Mouse (Mus musculus): ENCODE data around the gene Aff3.

Gene Aff3

DNA sequence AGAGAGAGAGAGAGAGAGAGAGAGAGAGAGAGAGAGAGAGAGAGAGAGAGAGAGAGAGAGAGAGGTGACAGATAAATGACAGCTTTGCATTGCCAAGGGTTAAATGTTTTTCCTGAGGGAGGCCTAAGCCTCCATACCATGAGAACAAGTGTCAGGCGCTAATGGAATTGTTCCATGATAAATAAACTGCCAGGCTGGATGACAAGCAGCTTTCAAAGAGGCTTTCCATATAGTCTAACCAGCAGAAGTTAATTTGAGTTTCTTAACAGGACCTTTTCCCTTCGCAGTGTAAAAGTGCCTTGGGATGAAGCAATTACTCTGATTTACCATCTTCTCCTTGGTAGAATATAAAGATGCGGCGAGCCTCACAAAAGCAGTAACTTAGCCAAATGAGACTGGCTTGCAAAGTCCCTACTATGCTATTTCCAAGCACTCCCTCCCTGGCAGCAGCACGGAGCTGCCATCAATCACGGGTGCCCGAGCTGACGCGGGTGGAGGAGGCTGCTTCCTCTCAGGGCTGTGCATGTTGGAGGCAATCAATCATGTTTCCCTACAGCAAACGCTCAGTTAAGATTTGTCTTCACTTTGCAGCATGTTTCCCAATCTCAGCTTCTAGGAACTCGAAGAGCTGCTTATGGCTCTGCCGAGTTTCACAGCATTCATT, 119.3 kb downstream of the Aff3 start:
- CTCF ChIA-PET = interaction anchor here (0.6 to 0.7 kb wide), 3 partner anchors 9 to 317 kb away, joined by 3 to 7 read pairs (median 6); no protein-coding TSS in a partner anchor

DNA sequence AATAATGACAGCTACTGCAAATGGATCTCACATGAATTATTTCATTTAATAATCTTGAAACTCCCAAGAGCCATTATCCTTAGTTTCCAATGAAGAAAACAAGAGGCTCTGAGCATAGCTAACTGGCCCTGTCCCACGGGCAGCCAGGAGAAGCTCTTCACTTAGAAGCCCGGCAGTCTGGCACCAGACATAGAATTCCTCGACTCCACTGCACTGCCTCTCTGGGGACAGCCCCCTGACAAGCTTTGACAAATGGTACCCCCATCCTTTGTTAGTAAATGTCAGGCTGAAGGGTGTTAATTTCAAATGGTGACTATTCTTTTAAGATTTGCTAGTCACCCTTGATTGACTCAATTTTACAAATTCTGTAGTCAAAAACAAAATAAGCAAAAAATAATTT, 120.3 kb downstream of the Aff3 start:
- CTCF ChIA-PET = no interaction called here

DNA sequence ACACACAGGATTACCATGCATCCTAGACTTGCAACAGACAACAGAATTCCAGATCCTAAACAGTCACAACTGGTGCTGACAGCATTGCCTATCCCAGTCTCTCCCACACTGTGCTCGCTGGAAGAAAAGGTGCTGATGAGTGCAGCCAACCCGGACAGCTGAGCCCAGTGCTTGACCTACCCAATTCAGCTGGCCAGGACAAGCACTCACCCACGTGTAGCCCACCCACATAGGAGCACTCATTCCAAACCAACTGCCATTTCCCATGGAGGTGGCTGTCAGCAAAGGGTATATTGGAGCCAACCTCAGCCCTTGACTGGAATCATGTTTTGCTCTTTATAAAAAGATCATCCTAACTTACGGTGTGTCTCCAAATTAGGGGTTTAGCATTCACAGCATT, 123.2 kb downstream of the Aff3 start:
- CTCF ChIA-PET = no interaction called here

DNA sequence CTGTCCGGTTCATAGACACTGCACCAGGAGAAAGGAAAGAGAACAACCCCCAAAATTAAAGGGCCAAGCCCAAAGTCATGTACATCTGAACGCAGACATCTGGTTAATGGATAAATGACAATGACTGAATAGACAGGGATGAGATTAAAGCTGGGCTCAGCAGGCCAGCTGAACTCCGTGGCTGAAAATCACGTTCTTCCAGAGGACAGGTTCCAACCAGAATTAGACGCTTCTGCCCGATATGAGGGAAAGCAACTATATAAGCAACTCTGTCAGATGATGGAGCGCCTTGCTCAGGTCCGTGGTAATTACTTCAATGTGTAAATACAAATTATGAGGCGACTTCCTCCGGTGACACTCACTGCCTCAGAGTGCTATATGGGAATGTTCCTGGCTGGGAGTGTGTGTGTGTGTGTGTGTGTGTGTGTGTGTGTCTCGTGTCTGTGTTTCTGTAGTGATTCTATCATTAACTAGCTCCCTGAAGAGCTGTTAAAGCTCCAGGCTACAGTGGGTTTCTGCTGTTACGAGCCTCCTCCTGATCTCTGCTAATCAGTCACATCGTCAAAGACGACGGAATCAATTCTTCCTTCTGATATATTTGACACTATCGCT, 127.7 kb downstream of the Aff3 start:
- CTCF ChIA-PET = no interaction called here

DNA sequence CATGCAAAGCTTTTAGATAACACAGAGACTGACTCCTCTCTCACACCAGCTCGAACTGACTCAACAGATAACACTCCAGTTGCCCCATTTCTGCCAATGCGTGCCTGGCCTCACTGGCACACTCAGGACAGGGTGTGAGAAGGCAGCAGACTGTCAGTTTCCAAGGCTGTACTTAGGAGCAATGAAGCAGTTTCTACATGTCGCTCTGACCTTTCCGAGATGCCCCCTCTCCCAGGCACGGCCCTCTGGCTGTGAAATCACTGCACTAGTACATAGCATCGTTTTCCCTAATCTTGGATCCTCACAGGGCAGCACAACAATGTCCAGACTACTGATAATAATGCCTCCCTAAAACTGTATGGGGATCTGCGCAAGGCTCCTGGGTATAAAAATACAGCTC, 132.2 kb downstream of the Aff3 start:
- CTCF ChIA-PET = no interaction called here

DNA sequence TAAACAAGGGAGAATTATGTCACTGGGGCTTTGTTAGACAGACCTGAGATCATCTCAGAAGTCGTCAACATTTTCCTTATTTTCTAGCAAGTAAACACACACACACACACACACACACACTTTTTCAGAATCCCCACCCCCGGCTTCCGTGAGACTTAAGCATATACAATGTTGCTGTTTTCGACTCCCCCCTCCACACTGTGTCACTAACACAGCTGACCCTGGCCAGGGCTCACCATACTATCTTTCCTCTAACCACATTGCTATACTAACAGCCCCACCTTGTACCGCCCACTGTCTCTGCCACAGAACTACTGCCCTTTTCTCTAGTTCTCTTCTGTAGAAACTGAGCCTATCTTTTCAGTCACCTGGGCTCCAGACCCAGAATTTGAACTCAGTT, 136.1 kb downstream of the Aff3 start:
- CTCF ChIA-PET = no interaction called here

DNA sequence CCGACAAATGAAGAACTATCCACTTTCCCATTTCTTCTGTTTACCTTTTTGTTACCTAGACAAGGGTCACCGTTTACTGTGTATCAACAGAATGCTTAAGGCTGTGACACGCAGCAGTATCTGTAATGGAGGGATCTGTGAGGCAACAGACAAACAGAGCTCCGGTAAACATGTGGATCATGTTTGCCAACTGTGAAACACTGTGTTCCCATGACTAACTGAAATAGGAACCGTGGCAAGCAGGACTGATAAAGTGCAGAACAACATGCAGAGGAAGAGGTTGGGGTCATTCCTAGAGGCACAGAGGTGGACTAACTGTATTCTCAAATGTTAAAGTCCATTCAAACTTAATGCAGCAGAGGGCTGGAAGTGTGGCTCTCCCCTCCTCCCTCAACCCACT, 138.2 kb downstream of the Aff3 start:
- CTCF ChIA-PET = no interaction called here

DNA sequence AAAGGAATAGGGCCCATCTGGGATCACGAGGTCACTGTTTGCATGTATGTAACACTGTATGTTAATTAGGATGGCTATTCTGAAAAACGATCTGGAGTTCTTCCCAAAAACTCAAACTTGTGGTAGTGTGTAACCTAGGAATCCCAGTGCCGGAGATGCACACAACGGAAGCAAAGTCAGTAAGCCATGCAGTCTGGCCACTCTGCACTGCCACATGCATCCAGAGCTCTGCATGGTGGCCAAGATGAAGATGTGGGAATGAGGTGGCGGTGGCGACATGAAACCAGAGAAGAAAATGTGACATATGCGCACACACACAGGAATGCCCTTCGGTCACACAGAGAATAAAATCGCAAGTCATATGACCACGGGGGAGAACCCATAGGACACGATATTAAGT, 143.1 kb downstream of the Aff3 start:
- CTCF ChIA-PET = no interaction called here

DNA sequence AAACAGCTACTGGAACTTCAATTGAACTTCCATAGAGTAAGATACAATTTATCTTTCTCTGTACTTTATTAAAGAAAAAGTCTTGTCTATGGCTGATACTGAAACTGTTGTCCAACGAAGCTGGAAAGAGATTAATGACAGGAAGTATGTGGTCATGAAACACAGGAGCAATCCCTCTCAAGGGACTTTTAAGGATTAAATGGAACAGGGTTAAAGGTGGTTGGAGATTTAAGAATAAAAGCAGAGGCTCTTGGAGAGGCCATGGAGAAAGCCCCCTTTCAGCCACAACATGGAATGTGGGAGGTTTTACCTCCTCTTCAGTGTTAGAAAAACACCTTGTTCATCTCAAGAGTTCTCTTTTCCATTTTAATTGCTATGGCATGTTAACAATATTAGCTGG, 148.5 kb downstream of the Aff3 start:
- CTCF ChIA-PET = interaction anchor here (0.6 kb wide), 1 partner anchor 812 kb away, joined by 12 read pairs; no protein-coding TSS in a partner anchor

DNA sequence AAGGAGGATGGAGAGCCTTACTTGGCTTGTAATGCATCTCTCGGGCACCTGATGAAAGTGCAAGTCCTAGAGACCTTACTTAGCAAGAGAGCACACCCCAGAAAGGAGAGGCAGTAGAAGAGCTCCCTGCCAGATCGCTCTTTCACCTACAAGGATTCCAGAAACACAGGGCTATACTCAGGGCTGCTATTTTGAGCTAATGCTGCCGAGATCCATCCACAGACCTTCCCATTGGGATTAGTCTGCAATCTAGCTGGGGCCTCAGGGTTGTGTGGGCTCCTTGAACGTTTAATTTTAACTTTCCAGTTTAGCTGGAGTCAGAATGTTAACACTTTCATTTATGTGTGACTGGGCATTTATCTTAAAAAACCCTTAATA, 150.1 kb downstream of the Aff3 start:
- CTCF ChIA-PET = no interaction called here

DNA sequence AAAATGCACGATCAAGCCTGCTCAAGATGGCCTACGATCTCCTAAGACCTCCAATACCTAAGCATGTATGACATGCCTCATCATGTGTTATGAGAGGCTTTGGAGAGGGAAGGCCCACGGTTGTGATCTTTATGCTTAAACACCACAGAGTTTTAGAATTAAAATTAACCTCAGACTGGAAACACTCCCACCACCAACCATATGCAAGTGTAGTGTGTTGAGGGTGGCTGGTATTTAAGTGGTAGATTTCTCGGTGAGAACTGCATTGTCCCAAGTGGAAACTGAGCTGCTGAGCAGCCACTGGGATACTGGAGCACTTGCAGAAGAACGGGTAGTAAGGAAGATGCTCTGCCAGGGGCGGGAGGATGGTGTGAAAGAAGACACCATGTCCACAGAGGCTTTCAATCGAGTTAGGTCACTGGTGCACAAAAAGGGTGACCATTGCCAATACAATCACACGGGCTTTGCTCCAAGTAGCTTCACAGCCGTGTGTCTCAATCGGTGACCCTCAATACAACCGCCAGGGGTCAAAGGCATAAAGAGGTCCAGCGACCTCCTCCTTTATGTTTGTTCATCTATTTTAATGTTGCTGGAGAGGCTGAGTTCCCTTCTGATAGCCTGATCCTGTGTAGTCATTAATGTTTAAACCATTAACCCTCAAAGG, 150.7 kb downstream of the Aff3 start:
- CTCF ChIA-PET = no interaction called here

DNA sequence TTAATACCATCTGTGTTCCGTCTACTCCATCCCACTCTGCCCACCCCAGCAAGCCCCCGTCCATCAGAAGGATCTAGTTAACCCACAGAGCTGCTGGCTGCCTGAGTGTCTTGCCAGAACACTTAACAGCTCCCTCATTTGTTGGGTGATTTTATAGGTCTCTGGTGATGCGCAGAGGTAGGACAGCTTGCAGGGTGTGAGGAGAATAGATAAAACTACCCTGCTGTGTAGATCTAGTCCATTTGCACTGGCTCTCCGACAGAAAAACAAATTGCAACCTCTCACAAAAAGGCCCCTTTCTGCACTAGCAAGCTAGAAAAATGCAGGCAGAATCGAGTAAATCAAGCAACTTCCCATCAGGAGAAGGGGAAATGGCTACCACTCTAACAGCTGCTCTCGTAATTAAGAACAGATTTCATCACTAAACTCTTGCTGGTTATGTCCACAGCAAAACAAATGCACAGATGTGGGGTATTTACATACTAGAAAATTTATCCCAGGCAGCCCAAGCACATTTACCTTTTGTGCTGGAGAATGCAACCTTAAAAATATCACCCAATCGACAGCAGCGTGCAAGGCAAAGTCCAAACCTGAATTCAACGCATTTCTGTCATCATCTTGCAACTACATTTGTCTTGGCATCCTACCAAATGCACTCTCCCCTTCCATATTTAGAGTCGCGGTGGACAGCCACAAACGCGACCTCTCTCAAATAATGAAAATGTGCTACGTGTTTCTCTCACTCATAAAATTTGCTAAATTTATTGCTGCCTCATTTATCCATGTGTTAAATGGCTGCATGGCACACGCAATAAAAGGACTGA, 152.3 kb downstream of the Aff3 start:
- CTCF ChIA-PET = no interaction called here

DNA sequence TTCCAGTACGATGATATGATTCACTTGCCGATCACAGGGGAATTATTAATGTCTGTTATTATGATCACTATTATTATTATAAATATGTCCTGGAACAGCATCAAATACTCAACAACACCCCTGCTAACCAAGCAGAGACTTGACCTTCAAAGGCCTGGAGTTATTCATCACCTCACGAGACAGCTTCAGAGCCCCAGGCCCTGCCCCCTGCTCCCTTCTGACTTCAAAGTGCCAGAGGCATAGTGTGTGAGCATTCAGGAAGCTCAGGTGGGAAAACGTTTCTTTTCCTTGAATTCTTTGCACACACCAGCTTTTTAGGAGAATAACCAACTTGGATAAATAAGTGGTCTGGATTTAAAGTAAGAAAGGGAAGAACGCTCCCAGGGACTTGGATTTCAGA, 153.7 kb downstream of the Aff3 start:
- CTCF ChIA-PET = no interaction called here

DNA sequence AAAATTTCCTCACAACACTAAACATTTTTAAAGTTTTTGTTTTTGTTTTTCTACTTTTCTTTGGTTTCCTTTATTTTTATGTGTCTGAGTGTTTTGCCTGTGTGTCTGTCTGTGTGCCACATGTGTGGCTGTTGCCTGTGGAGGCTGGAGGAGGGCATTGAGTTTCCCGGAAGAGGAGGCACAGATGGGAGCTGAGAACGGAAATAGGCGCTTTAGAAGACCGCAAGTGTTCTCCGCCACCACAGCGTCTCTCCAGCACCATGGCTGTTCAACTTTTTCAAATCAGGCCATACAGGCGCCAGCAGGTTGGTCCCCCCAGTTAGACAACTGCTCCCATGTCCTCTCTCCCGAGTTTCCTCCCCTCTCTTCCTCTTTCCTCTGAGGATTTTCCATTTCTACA, 155.5 kb downstream of the Aff3 start:
- CTCF ChIA-PET = interaction anchor here (0.7 kb wide), 1 partner anchor 33 kb away, joined by 4 read pairs; no protein-coding TSS in a partner anchor

DNA sequence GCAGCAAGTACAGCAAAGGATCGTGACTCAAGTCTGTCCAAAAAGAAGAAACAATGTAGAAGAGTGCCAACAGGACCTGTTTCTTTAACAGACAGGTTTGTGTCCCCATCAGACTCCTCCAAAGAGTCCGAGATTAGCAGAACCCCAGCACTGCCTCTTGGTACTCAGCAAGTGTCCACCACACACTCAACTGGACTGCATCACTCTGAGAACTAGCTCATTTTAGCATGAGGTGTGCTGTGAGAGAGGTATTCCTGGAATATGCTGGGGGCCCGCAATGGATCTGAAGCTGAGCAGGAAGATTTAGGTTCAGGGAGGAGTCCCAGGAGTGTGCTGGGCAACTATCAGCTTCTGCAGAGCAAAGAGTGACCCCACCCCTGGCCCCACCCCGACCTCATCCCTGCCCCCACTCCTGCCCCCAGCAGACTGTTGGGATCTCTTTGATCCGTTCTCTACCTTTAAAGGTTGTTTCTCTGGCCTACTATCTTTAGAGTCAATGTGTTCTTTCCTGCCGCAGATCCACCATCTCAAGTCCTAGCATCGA, 157.0 kb downstream of the Aff3 start:
- CTCF ChIA-PET = interaction anchor here (0.6 to 0.8 kb wide), 2 partner anchors 30 to 89 kb away, joined by 3 read pairs; no protein-coding TSS in a partner anchor

DNA sequence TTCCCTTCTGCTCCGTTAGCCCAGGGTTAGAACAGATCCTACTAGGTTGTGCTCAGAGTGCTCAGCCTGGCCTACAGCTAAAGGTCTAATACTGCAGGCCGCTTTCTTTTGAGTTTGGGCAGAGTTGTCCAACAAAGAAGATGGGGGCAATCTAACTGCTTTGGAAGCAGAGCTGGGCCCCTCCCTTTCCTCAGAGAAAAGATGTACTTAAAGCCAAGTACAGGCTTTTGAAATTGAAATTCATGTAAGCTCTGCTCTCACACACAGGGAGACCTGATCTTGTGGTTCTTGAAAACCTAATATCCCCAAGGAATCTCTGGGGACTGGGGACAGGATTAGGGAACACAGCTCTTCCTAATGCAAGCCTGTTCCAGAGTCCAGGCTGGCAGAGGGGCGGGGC, 158.4 kb downstream of the Aff3 start:
- CTCF ChIA-PET = no interaction called here

DNA sequence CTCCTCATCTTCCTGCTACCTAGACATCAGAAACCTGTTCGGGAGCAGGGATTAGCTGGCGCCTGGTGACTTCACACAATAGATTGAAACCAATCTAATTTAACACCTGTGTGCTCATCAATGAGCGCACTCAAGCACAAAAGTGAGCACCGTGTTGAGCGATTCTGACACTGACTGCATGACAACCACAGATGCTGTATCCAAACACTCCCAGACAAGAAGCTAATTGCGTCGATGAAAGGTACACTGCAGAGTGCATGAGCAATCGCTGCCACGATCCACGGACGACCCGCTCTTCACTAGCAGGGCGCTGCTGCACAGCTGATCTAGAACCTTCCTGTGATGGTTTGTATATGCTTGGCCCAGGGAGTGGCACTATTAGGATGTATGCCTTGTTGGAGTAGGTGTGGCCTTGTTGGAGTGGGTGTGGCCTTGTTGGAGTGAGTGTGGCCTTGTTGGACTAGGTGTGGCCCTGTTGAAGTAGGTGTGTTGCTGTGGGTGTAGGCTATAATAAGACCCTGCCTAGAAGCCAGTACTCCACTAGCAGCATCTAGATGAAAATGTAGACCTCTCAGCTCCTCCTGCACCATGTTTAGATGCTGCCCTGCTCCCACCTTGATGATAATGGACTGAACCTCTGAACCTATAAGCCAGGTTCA, 161.2 kb downstream of the Aff3 start:
- CTCF ChIA-PET = interaction anchor here (0.6 kb wide), 1 partner anchor 193 kb away, joined by 3 read pairs; no protein-coding TSS in a partner anchor

DNA sequence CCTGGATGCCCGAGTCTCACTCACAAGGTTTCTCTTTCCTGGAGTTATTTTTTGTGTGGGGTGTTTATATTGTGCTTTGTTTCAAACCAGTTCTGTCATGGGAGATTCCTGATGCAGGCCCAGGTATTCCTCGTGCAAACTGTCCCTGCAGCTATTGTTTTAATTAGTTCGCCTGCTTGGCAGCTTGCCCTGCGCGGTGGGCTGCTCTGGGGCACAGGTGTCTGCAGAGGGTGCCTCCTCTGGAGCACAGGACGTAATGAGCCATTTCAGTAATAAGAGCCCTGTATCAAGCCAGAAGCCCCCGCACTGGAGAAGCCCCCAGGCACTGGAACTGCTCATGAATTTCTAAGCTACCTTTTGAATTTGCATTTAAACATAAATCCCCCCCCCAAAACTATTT, 162.0 kb downstream of the Aff3 start:
- CTCF ChIA-PET = no interaction called here

DNA sequence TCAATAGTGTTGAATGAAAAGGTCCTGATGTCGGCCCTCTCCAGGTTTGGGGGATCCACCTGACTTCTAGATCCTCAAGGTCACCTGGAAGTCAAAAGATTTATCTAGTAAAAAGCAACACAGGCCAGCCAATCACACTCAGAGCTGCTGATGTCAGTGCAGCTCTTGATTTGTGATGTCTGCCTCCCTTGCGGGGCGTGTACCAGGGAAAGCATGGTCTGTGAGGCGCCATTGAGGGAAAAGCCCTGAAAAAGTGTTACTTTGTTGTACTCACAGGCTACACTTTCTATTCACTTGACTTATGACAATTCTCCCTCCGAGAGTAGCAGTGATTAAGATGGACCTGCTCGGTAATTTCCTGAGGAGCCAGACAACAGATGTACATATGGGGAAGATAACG, 163.5 kb downstream of the Aff3 start:
- CTCF ChIA-PET = no interaction called here

DNA sequence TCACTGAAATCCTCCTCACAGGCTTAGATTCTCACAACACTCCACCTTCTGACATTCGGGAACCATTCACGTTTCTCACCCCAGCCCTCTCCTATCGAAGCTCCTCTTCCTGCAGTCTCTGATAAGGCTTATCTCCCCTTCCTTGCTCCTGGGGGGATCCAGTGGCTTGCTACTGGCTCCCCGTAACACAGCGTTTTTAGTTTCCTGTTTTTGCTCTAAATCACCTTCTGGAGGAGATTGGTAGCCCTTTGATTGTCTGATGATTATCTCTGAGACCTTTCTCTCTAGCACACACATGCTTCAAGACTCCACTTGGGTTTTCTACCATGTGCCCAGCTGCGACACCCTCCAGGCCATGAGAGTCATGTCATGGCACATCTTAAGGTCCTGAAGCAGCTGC, 165.3 kb downstream of the Aff3 start:
- CTCF ChIA-PET = no interaction called here

DNA sequence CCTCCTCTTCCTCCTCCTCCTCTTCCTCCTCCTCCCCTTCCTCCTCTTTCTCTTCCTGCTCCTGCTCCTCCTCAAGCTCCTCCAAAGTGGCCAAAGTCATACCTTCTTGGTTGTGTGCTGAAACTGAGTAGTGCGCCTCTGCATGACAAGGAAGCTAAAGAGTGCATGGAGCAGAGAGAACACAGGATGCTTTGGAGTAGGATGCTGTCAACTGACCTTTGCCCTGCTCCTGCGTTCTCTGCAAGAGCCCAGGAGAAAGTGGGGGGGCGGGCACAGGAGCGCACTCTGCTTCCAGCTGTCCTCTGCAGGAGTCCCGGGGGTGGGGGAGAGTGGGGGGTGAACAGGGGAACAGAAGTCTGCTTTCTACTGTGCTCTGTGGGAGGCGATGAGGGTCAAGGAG, 167.2 kb downstream of the Aff3 start:
- CTCF ChIA-PET = no interaction called here

All from spleen, embryonic (tissue).